Mouse (Mus musculus) intestine, postnatal 0 days (tissue): ENCODE results near the gene Tead1. TPM values are rescaled to one million over a fixed set of nuclear protein-coding genes. Genes with fewer than 3 reads are reported as not detected.

ENCODE experiments used
- ATAC-seq: fragments of 200-750 bp; cut with Nextera tagmentation; 2 replicates; pipeline ENCODE4 v1.8.0; 2017; ENCODE audit warnings: mild to moderate bottlenecking, moderate TSS enrichment, moderate library complexity
- H3K27ac ChIP-seq: fragments of 300-500 bp; sonication (generic); 2 replicates; pipeline ENCODE4 v1.5.1; 2014; ENCODE audit warnings: mild to moderate bottlenecking, low read depth, low read length, moderate library complexity
- H3K27me3 ChIP-seq: fragments of 300-500 bp; sonication (generic); replicated peaks from 2 replicates; pipeline ENCODE4 v1.6.1; 2014; ENCODE audit warnings: low read length, mixed read lengths; ENCODE audit not compliant: control insufficient read depth, insufficient read depth
- H3K36me3 ChIP-seq: fragments of 300-500 bp; sonication (generic); 2 replicates; pipeline ENCODE4 v1.6.1; 2014; ENCODE audit warnings: mild to moderate bottlenecking, moderate library complexity; ENCODE audit not compliant: control insufficient read depth, insufficient read depth
- H3K4me1 ChIP-seq: fragments of 300-500 bp; sonication (generic); replicated peaks from 2 replicates; pipeline ENCODE4 v1.6.1; 2014; ENCODE audit warnings: antibody characterized with exemption, low read length, mixed read lengths; ENCODE audit not compliant: control insufficient read depth, insufficient read depth
- H3K4me2 ChIP-seq: fragments of 300-500 bp; sonication (generic); replicated peaks from 2 replicates; pipeline ENCODE4 v1.6.1; 2014; ENCODE audit warnings: low read depth, mild to moderate bottlenecking, moderate library complexity
- H3K4me3 ChIP-seq: fragments of 300-500 bp; sonication (generic); 2 replicates; pipeline ENCODE4 v1.5.1; 2014; ENCODE audit warnings: low read depth, low read length
- H3K9ac ChIP-seq: fragments of 300-500 bp; sonication (generic); 2 replicates; pipeline ENCODE4 v1.6.1; 2014; ENCODE audit warnings: mild to moderate bottlenecking, low read depth, low read length
- H3K9me3 ChIP-seq: fragments of 300-500 bp; sonication (generic); 2 replicates; pipeline ENCODE4 v1.6.1; 2016; ENCODE audit warnings: mixed run types; ENCODE audit not compliant: control insufficient read depth
- CTCF ChIP-seq: sonication (generic); IDR thresholded peaks from 2 replicates; pipeline ENCODE4 v1.5.1; 2016; ENCODE audit warnings: low read depth, mild to moderate bottlenecking, control low read depth, antibody characterized with exemption, moderate library complexity
- WGBS: fragments of 180-500 bp; shearing (Covaris S2); extraction: QIAGEN DNeasy Blood & Tissue Kit; methylation state at CpG from one replicate; pipeline ENCODE4 v1.1.7; 2014; 5-methylcytosine and 5-hydroxymethylcytosine counted together
- microRNA-seq: library from miRNA; unstranded; fragments of <30 nt; microRNA quantifications from one replicate; pipeline ENCODE4, GENCODE M21; 2016
- polyA plus RNA-seq: library from polyadenylated mRNA; unstranded; fragments of >200 nt; fragmentation: Nextera tagmentation; extraction: Ambion mirVana; gene quantifications from 2 replicates; pipeline ENCODE4 v1.2.1, GENCODE M21; 2015

The Tead1 gene
- polyA plus RNA-seq, 1 experiment from 2014 or later = 7.4 TPM

- Histone ChIP-seq H3K4me1 (no peaks in the 10 kb centered on the region), H3K27me3 (peaks cover 18% of the 10 kb centered on the region), H3K4me3 (peak within 1 kb of the TSS; percentile 39), H3K36me3 (no peaks in the 10 kb centered on the region), H3K4me2 (peak within 1 kb of the TSS; percentile 95), H3K9me3 (no peaks in the 10 kb centered on the region), H3K9ac (no peak within 1 kb of the TSS), H3K27ac (no peak within 1 kb of the TSS)
- no peak for TF ChIP-seq CTCF
- ATAC-seq = peak; percentile 89
- under 1% methylated on average over 40 of the region's 41 CpGs for WGBS
These were observed 274.7 kb downstream of the Tead1 start, which contains the start of gene Rassf10 for GRCm38 (mm10) chr7:112953777-112954291. Gene Rassf10, plus strand, starts transcription at chr7:112953962.

GRCm38 (mm10) chr7:112954351-112955102 lies 275.4 kb downstream of the Tead1 start:
- peaks cover 18% of the 10 kb centered on the region for H3K27me3 ChIP-seq
- H3K4me1 ChIP-seq = no peaks in the 10 kb centered on the region
- ATAC-seq = peak; percentile 20; the same call in 1 of the 2 replicates
- H3K9me3 ChIP-seq = no peaks in the 10 kb centered on the region
- peak overlapping the region; percentile 39 for H3K4me3 ChIP-seq
- H3K9ac ChIP-seq = no peak overlapping the region
- WGBS = under 1% methylated on average over 82 of the region's 82 CpGs
- 0 out of 2 replicates have a peak, but pooled peaks have one; percentile 5 for TF ChIP-seq CTCF
- H3K27ac ChIP-seq = no peak overlapping the region
- H3K36me3 ChIP-seq = no peaks in the 10 kb centered on the region
- peak overlapping the region; percentile 95 for H3K4me2 ChIP-seq

DNA sequence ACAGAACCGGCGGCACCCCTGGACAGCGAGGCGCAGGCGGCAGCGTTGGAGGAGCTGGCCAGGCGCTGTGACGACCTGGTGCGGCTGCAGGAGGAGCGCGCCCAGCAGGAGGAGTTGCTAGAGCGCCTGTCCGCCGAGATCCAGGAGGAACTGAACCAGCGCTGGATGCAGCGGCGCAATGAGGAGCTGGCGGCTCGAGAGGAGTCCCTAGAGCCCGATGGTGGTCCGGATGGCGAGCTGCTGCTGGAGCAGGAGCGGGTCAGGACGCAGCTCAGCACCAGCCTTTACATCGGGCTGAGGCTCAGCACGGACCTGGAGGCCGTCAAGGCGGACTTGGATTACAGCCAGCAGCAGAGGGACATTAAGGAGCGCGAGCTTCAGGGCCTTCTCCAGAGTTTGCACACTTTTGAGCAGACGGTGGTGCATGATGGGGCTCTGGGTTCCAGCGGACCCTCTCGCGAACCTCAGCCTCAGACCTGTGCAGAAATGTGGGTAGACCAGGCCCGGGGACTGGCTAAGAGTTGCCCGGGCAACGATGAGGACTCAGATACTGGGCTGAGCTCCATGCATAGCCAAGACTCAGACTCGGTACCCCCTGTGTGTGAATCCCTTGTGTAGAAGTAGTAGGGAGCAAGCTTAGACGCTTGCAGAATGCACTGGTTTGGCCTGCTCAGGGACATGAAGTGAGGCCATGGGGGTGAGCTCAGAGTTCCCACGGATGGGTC lies 276.1 kb downstream of the Tead1 start:
- Histone ChIP-seq H3K27me3 (peaks cover 18% of the 10 kb centered on the region), H3K27ac (no peak overlapping the region), H3K4me2 (peak overlapping the region; percentile 95), H3K9me3 (no peaks in the 10 kb centered on the region), H3K9ac (no peak overlapping the region), H3K4me3 (peak overlapping the region; percentile 39), H3K36me3 (no peaks in the 10 kb centered on the region), H3K4me1 (no peaks in the 10 kb centered on the region)
- peak; percentile 63 for TF ChIP-seq CTCF
- WGBS = 6% methylated on average over 40 of the region's 40 CpGs
- ATAC-seq = peak; percentile 36; the same call in 1 of the 2 replicates

DNA sequence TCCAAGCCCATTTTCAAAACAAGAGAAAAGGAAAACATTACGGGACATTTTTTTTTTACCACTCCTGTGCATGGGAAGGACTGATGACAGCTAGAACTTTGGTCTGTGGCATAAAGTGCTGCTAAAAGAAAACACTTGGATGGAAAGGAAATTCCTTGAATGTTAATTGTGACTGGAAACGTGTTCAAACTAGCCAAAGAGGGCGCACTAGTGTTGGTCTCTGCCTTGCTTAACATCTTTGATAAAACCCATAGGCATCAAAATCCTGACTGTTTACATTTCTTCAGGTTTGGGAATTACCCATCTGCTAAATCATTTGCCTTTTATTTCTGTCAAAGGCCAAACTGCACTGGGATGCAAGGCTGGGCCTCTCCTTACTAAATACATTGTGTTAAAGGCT lies 276.8 kb downstream of the Tead1 start:
- Histone ChIP-seq H3K27ac (no peak overlapping the region), H3K9me3 (no peaks in the 10 kb centered on the region), H3K36me3 (no peaks in the 10 kb centered on the region), H3K4me2 (no peak overlapping the region), H3K4me3 (no peak overlapping the region), H3K4me1 (no peaks in the 10 kb centered on the region), H3K27me3 (peaks cover 18% of the 10 kb centered on the region), H3K9ac (no peak overlapping the region)
- TF ChIP-seq CTCF = peak; percentile 51
- WGBS = 45% methylated on average over 3 of the region's 3 CpGs
- ATAC-seq = no peak

Small RNA genes within 50 kb of the gene (microRNA-seq; reads per million reads assigned to microRNA genes)
- not detected for gene Gm44462
